Mouse (Mus musculus) stomach, postnatal 0 days (tissue): ENCODE data around the gene Fam69b.

Experiments used
- CTCF ChIP-seq: IDR thresholded peaks from 2 replicates; pipeline ENCODE4 v1.5.1; 2016; ENCODE audit warnings: antibody characterized with exemption, low read depth, mild to moderate bottlenecking, moderate library complexity
- EP300 ChIP-seq: optimal IDR thresholded peaks from 2 replicates; pipeline ENCODE3; 2016; ENCODE audit warnings: antibody characterized with exemption

GRCm38 (mm10) chr2:26625419-26625818 is 2.8 kb upstream of the Fam69b start:
- TF ChIP-seq CTCF = no peak
- no peak for TF ChIP-seq EP300
